Mouse (Mus musculus) left cerebral cortex, adult 9 months (tissue): ENCODE results near the gene Tgfbr1.

Experiments used
- DNase-seq, 2 experiments: peaks; one replicate each; pipeline ENCODE4 v3.0.0; 2022; ENCODE audit warnings: low spot score in 2 of 2

Gene Tgfbr1

DNA sequence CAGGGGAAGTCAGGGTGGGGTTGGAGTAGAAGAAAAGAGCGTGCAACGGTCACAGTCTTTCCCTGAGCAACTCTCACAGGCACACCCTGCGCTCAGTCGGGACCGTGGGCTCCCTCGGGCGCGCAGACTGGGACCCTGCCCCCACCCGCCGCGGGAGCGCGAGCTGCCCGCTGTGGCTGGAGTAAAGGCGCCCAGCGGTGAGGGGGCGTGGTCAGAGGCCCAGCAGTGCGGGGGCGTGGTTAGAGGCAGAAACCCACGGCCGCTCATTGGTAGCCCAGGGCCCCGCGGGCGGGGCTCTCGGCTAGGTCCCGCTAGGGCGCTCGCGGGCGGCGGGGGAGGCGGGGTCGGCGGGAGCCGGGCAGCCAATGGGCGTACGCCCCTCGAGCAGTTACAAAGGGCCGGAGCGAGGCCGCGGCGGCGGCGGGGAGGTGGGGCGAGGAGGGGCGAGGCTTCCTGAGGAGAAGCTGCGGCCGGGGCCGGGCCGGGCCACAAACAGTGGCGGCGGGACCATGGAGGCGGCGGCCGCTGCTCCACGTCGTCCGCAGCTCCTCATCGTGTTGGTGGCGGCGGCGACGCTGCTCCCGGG lies at the start of gene Tgfbr1:
Gene Tgfbr1 (plus strand): TSS at position 420 of the 586 bp plus-strand sequence.
- DNase-seq = peak; percentile 91 to 96

DNA sequence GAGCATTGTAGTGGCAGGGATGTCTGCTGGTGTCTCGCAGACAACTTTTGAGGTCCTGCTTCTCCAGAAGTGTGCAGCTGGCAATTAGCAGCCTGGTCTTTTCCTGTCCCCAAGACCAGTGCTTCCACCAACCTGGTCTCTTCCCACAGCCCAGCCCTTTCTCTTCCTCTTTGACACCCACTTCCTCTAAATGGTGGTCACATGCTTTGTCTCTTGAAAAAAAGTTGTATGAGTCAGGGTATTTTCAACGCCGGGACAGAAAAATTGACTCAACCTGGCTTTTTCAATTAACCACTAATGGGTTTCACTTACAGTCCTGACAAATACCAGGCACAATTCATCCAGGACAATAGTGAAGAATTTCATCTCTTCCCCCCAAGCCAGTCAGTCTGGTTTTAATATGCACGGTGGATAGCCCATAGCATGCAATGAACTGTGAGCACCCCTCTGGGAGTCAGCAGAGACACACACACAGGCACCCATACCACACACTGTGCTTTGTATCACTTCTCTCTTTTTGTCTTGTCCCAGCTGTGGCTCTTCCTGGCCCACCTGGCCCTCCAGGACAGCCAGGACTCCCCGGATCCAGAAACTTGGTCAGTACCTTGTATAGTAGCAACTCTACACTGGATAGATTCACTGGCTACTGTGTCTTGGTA lies 49.6 kb upstream of the Tgfbr1 start:
- DNase-seq = no peak

DNA sequence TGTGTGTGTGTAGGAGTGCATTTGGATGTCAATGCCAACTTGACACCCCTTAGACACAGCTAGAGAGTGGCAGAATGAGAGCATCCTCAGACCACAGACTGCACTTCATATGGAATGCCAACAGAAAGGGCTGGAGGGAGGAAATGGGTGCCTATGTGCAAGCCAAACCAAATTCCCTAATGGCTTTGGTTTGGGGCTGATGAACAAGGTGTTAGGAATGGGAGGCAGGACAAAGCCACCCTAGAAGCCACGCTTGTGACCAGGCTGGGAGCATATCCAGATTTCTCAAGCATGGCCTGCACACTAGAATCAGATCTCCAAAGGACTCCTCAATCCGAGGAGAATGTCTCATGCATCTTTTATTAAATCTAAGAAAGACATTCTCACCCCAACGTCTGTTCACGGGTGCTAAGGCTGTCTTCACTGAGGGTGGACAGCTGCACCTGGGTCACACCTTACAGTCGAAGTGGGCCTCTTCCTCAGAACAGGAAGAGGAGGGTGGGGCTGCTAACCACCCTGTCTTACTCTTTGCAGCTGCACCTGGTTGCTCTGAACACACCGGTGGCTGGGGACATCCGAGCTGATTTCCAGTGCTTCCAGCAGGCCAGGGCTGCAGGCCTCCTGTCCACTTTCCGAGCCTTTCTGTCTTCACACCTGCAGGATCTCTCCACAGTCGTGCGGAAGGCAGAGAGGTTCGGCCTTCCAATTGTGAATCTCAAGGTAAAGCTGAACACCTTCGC lies 43.0 kb upstream of the Tgfbr1 start:
- DNase-seq = no peak

DNA sequence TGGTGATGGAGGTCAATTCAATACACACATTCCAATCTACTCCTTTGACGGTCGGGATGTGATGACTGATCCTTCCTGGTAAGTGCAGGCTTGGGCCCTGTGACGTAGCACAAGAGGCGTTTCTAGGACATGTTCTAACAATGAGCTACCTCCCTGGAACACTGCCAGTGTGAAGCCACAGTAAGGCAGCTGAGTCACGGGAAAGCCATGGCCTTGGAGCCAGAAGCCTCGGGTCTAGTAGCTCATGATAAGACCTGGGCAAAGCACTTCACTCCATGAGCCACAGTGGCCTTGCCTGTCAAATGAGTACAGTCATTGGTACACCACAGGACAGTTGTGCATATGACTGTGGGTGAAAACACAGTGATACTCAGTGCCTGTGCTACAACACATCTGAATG lies 42.2 kb upstream of the Tgfbr1 start:
- no peak for DNase-seq

DNA sequence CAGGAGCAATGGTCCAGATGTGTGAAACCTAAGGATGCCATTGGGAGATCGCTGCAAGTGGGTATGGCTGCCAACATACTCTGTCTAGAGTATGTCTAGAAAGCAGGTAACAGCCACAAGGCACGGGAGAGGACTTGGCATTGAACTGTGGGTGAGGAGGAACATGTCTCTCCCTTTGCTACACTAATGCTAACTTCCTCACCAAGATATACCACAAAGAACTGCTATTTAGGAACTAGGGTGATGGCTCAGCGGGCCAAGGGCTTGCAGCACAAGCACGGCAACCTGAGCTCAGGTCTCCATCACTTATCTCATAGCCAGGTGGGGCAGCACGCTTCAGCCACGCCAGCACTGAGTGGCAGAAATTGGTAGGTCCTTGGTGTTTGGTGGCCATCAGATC lies 41.6 kb upstream of the Tgfbr1 start:
- DNase-seq = no peak

DNA sequence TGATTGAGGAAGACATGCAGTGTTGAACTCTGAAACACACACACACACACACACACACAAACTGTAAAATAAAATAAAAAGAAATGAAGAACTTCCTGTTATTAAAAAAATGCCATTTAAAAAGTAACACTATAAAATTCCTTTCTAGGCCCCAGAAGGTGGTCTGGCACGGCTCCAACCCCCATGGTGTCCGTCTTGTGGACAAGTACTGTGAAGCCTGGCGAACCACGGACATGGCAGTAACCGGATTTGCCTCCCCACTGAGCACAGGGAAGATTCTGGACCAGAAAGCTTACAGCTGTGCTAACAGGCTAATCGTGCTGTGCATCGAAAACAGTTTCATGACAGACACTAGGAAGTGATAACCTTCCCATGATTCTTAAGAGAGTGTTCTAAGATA lies 41.1 kb upstream of the Tgfbr1 start:
- no peak for DNase-seq

DNA sequence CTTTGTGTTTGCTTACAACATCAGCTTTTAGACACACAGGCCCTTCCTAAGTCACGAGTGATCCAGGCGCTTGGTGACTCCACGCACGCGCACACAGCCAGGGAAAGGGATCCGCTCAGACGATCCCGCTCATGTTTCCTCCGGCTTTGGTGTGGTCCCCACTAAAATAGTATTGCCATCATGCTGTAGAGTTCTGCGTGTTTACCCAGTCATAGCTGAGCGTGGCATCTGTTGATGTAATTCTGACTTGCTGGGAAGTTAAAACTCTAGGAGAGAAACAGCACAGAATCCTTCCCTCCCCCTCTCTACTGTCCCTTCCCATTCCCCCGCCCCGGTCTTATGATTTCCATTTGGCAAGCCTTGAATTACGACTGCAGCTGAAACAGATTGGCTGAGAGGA lies 40.3 kb upstream of the Tgfbr1 start:
- peak in 1 of 2 experiments; percentile 64 for DNase-seq

DNA sequence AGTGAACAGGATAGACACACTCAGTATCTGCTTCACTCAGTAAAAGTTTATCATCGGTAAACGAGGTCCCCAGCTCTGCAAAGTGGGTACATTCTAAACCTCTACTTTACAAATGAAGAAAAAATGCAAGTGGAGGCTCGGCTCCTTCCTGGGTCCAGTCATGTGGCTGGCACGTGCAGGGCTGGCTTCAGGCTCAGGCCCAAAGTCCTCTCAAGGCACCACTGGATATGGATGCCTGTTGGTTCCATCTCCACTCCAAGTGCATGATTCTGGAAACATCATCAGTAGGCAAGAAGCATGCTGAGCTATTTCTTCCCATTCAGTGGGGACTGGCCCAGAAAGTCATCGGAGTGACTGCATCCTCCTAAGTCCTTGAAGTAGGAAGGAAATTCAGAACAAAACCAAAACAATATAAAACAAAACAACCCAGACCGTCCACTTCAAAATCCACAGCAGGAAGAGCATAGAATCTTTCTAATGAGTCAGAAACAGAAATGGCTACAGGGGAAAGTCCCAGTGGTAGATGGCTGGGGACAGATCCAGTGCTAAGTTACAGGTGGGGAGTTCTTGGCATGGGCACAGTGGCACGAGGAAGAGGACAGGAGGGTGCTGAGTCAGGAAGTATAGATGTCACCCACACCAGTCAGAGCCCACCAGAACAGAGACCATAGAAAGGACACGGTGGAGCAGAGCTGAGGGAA lies 39.2 kb upstream of the Tgfbr1 start:
- no peak for DNase-seq

DNA sequence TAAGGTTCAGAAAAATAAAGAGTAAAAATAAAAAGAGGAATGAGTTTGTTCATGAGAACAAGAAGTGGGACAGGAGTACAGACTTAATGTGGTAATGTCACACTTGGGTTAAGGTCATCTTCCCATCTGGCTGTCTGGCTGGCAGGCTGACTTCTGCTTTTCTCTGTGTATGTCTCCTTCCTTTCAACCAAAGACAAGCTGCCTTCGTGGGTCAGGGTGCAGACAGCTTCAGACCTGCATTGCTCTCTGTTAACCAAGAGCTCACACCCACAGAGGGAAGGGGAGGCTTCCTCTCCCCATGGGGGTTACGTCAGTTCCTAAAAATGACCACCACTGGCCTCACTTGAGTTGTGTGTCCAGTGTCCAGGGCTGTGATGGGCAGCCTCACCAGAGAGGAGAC lies 37.6 kb upstream of the Tgfbr1 start:
- no peak for DNase-seq

DNA sequence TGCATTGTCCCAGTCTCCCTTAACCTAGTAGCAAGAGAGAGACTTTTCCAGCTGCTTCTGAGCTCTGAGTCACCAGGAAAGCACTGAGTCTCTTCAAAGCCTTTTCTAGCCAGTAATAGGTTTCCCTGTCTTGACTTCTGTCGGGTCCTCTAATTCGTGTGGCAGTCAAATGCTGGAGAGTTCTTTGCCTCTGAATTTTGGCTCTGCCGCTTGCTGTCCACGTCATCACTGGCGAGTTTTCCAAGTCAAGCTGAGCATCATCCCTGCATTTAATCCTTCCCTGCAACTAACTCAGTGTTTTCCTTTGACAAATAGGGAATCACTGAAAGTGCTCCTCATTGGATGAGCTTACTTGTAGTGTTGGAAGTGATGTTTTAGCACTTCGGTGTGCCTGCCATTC lies 36.6 kb upstream of the Tgfbr1 start:
- no peak for DNase-seq

DNA sequence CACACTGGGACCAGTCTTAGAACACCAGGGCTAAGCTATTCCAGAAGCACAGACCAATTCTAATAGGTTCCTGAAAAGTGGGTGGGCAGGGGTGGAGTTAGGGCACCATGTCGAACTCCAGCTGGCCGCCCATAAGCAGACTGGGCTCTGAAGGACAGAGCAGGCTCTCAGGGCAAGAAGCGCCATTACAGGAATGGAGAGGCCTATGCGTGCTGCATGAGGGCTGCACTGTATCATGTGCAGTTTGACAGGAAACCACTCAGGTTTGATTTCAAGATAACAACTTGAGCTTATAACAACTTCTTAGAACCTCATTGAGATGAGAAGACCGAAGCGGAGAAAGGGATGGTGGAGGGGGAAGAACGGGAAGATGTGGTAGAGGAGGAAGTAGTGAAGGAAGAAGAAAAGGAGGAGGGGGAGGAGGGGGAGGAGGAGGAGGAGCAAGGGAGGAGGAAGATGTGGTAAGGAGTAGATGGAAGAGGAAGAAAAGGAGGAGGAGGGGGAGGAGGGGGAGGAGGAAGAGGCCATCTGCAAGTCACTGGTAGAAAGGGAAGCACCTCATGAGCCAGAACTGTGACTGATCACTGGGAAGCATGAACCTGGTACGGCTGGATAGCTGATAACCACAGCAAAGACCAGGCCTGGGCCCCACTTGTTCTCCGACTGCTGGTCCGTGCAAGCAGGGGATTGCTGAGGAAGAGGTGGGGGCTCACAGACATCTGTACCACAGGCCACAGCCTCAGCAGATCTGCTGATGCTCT lies 33.3 kb upstream of the Tgfbr1 start:
- DNase-seq = no peak

DNA sequence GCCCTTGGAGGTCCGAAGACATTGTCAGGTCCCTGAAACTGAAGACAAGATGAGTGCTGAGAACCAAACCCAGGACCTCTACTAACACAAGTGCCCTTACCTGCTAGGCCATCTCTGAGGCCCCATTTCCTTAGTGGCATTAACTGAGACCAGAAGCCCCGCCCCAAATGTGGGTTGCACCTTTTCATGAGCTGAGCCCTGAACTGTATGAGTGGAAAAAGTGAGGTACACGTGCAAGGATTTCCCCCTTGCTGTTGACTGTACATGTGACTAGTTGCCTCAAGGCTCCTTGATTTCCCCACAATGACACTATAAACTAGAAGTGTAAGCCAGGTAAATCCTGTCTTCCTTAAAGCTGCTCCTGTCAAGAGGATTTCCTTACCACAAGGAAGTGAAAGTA lies 30.7 kb upstream of the Tgfbr1 start:
- DNase-seq = no peak

DNA sequence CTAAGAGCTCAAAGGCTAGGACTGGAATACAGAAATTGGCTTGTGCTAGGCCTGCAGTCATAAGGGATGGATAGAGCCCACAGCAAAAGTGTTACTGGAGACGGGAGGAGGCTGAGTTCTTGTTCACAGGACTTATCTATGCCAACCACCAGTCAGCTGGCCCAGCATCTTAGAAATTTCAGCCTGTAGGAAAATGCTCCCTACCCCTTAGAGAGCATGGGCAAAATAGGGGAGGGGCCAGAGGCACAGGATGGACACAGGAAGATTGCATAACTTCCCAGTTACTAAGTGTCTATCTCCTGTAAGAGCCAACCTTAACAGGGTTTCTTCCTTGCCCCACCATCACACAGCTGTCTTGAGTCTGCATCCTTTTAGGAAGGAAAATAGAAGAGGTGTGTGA lies 28.8 kb upstream of the Tgfbr1 start:
- no peak for DNase-seq

DNA sequence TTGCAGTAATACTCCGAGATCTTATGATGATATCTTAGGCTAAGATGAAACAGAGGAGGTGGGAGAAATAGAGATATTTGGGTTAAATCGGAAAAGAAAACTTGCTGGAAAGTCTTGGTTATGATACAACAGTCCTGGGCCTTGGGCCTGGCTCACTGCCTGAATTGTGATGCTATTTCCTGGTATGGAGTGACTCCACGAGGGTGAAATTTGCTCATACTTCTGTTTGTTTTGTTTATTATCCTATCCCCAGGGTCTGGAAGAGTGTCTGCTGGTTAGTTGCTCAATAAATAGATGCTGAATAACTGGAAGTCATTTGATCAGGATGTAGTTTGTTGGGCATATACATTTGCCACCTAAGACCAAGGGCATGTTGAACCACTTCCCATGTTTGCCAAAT lies 25.2 kb upstream of the Tgfbr1 start:
- no peak for DNase-seq

DNA sequence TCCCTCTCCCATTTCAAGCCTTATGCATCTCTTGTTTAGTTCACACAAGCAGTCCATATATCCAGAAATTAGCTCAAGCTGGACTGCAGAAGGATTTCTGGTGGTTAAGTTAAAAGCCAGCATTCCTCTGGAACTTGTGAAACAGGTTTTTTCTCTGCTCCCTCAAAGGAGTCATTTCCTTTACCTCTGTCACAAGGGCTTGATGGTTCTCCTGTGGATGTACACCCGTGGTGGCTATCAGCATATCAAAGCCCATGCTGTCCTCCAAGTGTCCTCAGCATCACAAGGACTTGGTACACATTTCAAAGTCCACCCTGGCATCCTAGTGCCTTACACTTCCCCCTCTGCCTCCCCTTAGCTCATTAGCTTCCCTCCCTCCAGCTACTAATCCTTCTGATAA lies 23.7 kb upstream of the Tgfbr1 start:
- no peak for DNase-seq

DNA sequence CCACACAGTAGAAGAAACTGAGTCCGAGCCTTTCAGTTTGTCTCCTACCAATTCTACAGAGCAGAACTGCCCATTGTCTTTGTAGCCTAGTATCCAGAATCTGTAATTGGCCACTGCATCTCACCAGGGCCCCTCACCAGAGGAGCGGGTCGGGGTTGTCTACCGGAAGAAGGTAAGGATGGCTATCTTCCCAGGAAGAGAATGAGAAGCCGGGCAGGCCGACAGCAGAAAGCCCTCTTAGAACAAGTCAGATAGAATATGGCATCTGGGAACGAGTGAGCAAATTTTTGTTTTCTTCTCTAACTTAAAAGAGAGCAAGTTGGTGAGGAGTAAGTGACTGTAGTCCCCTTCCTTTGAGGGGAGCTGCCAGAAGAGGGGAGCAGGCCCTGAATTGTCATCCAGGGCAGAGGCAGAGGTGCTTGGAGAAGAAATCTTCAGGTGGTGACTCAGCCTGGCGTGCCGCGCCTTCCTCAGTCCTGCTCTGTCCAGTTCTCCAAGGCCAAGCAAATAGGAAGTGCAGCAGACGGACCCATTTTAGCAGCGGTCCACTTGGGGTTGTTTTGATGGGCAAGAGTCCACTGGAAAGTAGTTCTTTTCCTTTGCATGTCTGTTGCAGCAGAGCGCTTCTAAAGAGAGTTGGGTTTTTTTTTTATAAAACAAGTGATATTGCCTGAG lies 22.5 kb upstream of the Tgfbr1 start:
- DNase-seq = no peak

DNA sequence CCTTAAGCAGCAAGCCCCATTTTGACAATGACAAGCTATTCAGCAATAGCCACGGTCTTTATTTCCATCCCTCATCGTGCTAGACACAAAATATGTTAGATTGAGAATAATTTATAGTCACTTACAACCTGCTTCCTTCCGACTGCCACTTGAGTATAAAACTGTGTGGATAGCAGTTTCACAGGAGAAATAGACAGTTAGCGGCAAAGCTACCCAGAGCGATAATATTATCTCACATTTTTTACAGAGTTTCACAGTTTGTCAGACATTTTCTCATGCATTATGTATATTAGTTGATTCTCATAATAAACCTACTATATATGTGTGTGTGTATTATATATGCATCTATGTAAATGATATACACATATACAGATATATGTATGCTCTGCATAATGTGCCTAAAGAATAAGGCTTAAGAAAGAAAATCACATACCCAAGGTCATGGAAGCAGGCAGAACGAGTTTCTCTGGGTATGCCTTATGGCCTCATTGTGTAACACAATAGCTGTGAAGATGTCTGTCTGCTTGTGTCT lies 20.1 kb upstream of the Tgfbr1 start:
- no peak for DNase-seq

DNA sequence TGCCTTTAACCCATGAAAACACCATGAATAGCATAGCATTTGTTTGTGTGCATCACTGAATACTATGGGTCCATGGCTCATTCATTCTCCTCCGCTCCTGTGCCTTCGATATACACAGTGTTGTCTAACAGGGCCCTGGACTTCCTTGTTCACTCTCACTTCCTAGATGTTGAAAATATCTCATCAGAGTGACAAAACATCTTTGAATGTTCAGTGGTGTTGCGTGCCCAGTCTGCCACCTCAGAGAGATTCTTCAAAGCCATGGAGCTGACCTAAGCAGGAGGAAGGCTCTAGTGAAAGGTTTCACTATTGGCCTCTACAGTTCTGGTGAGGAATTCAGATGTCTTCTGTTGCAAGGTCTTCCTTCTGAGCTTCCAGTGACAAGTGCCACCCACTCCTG lies 19.5 kb upstream of the Tgfbr1 start:
- no peak for DNase-seq

DNA sequence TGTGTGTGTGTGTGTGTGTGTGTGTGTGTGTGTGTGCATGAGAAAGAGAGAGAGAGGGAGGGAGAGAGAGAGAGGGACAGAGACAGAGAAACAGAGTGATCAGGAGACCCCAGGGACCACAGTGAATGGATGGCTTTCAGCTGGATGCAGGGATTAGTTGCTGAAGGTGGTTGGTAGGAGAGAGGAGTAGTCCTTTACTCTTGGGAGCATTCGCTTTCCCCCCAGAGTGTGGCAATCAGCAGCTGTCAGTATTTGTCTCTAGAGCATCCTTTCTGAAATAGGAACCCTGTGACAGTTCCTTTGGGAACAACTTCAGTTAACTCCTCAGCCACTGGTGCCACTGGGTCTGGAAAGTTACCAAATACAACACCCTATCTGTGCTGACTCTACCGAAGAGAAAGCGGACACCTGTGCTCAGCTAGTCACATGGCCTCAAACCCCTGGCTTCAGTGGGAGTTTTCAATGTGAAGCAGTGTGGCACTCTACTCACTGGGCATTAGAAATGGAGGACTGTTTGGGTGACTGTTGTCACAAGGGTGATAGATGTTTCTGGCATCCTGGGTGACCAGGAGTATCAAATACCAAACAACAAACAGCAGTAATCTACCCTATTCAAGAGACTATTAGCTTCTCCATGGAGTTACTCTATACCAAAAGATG lies 16.0 kb upstream of the Tgfbr1 start:
- DNase-seq = no peak

DNA sequence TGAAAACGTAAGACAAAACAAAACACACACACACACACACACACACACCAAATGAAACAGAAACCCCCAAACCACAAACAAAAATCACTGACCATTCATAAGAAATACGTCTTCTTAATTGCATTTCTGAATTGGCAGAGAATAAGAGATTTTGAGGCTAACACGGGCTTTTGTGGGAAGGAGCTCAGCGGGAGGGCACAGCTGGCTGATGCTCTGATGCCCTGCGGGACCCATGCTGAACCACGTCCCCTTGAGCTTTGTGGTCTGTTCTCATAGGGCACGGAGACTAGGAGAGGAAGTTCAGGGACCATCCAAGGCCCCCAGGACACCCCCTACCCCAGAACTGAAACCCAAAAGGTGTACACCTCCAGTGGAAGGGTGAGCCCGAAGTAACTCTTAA lies 10.4 kb upstream of the Tgfbr1 start:
- DNase-seq = no peak

DNA sequence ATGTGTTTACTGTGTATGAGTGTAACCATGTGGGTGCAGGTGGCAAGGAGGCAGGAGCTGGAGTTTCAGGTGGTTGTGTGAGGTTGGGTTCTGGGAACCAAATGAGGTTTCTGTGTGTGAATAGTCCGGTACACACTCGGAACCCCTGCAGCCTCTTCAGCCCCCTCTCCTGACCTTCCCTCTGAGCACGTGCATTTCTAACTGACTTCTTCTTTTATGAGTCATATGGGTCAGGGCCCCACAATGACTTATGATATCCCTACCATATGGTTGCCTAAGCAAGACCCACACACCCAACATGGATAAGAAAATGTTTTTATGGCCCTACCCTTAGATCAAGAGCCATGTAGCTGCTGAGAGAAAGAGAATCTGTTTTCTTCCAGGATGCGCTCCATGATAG lies 6.0 kb upstream of the Tgfbr1 start:
- no peak for DNase-seq
